Mouse (Mus musculus): ENCODE measurements at regions not wholly inside any gene's neighbourhood (a gene's known extent, or its start where the extent isn't known, plus 50 kb on each side); places are given as distances from the start of the nearest gene placed in this dataset.

DNA sequence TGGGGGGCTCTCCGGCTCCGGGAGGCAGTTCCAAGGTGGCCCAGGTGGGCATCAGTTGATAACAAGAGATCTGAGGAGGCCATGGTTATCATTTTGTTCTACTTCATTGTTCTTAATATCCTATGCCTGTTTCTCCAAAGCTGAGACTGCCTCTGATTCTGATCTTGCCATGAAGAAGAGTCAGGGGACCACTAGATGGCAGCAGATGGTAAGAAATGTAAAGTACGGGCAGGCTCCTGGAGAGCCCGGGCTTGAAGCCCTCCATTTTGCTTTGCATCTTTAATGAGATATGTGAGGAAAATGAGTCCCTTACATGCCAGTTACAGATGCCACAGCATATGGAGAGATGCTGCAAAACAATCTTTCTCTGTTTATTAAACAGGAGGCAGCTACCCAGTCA, 194.1 kb downstream of the Dad1 start:
- H3K4me1 ChIP-seq (replicated peaks), result no peaks in the 10 kb centered on the region
- peaks cover 5% of the 10 kb centered on the region; the same call in 1 of the 2 replicates for H3K27me3 ChIP-seq
- no peaks in the 10 kb centered on the region for H3K9me3 ChIP-seq
- no peak overlapping the region for H3K9ac ChIP-seq (replicated peaks)
- no peak overlapping the region for H3K27ac ChIP-seq
- peak; percentile 61; the same call in 1 of the 2 replicates for ATAC-seq (ENCODE audit: insufficient number of reproducible peaks, insufficient read depth, low FRiP score, low TSS enrichment, low read depth)
- H3K4me2 ChIP-seq, result no peak overlapping the region
- no peak overlapping the region for H3K4me3 ChIP-seq (replicated peaks)
- H3K36me3 ChIP-seq, result no peaks in the 10 kb centered on the region
- WGBS, result 25% methylated on average over 4 of the region's 4 CpGs

DNA sequence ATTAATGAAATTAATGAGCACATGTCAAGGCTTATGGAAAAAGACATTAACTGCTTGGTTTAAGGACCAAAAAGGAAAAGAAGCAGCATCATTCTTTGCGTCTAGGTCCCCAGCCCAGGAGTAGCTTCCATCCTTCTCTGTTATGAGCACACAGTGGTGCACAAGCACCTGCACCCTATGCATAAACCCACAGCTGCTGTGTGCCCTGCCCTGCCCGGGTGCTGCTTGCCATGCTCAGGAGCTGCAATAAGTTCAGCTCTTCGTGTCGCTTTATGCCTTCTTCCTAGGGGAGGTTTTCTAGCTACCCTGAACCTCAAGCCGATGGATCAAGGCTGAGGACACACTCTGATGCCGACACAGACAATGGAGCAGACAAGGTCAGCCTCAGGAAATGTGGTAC, 194.8 kb downstream of the Dad1 start:
- H3K4me2 ChIP-seq, result no peak overlapping the region

DNA sequence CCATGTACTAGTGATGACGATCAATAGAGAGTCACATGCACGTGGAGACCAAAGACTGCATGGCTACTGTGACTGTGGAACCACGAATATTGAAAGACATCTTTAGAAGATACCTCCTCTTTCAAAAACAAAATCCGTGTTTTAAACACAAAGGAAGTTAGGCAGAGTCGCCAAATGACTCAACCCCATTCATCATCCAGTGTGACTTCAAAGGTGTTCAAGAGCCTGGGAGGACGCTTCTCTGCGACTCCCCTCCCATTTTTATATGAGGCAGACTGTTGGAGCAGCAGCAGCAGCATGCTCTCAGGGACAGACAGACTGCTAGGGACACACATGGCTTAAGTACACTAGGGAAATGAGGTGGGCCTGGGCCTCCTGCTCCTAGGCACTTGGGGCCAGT, 197.2 kb downstream of the Dad1 start:
- no peak overlapping the region for H3K4me3 ChIP-seq (replicated peaks)
- WGBS, result 59% methylated on average over 7 of the region's 7 CpGs
- no peak overlapping the region for H3K4me2 ChIP-seq

More for the DNA sequence above, 194.8 kb downstream of the Dad1 start:
- H3K4me1 ChIP-seq (replicated peaks), result no peaks in the 10 kb centered on the region
- no peaks in the 10 kb centered on the region for H3K9me3 ChIP-seq
- no peak for ATAC-seq (ENCODE audit: insufficient number of reproducible peaks, insufficient read depth, low FRiP score, low TSS enrichment, low read depth)
- no peak overlapping the region for H3K4me3 ChIP-seq (replicated peaks)
- H3K9ac ChIP-seq (replicated peaks), result no peak overlapping the region
- H3K36me3 ChIP-seq, result no peaks in the 10 kb centered on the region
- H3K27me3 ChIP-seq, result peaks cover 5% of the 10 kb centered on the region; the same call in 1 of the 2 replicates
- 84% methylated on average over 6 of the region's 6 CpGs for WGBS
- no peak overlapping the region for H3K27ac ChIP-seq

DNA sequence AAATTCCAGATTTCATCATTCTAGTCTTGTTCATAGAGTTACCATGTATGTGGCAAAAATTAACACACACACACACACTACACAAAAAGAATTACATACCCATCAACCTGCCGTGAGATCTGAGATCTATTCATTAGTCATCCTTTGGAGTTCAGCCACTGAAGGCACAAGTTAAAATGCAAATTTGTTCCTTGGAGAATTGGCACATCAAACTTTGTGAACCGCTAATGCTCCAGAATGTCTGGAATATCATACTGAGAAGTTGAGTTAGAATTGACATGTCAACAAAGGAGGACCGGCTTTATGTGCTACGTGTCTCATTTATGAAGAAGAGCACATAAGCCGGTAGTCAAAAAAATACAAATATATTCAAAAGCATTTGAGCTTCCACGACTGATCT, 198.5 kb downstream of the Dad1 start:
- H3K4me3 ChIP-seq (replicated peaks), result no peak overlapping the region
- H3K27me3 ChIP-seq, result no peaks in the 10 kb centered on the region
- ATAC-seq (ENCODE audit: insufficient number of reproducible peaks, insufficient read depth, low FRiP score, low TSS enrichment, low read depth), result no peak
- H3K9ac ChIP-seq (replicated peaks), result no peak overlapping the region
- no peaks in the 10 kb centered on the region for H3K9me3 ChIP-seq
- no peaks in the 10 kb centered on the region for H3K36me3 ChIP-seq
- WGBS, result 90% methylated on average over 6 of the region's 6 CpGs
- H3K4me2 ChIP-seq, result no peak overlapping the region
- H3K27ac ChIP-seq, result no peak overlapping the region
- no peaks in the 10 kb centered on the region for H3K4me1 ChIP-seq (replicated peaks)

More for the DNA sequence above, 197.2 kb downstream of the Dad1 start:
- no peaks in the 10 kb centered on the region for H3K9me3 ChIP-seq
- no peak for ATAC-seq (ENCODE audit: insufficient number of reproducible peaks, insufficient read depth, low FRiP score, low TSS enrichment, low read depth)
- H3K27ac ChIP-seq, result no peak overlapping the region
- no peaks in the 10 kb centered on the region for H3K27me3 ChIP-seq
- H3K9ac ChIP-seq (replicated peaks), result no peak overlapping the region
- H3K36me3 ChIP-seq, result no peaks in the 10 kb centered on the region
- no peaks in the 10 kb centered on the region for H3K4me1 ChIP-seq (replicated peaks)

DNA sequence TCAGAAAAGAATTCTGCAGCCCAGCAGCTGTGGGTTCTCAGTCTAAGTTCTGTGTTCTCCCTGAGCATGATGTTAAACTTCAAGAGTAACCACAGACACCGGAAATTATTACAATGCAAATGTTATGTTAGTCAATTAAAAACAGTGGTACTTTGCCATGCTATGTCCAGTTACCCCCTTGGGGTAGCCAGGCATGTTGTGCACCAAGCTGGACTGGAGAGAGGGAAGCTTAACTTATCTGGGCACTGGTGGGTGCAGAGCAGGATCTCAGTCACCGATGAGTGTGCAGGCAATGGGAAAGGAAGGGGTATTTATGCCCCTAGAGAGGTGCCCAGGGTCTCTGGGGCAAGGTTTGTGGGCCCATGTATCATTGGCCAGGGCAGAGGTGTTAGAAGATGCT, 211.6 kb downstream of the Dad1 start:
- no peaks in the 10 kb centered on the region for H3K36me3 ChIP-seq
- 88% methylated on average over 2 of the region's 2 CpGs for WGBS
- H3K27me3 ChIP-seq, result no peaks in the 10 kb centered on the region
- no peak overlapping the region for H3K4me3 ChIP-seq (replicated peaks)
- H3K27ac ChIP-seq, result no peak overlapping the region
- no peaks in the 10 kb centered on the region for H3K9me3 ChIP-seq
- no peak overlapping the region for H3K9ac ChIP-seq (replicated peaks)
- H3K4me1 ChIP-seq (replicated peaks), result no peaks in the 10 kb centered on the region
- ATAC-seq (ENCODE audit: insufficient number of reproducible peaks, insufficient read depth, low FRiP score, low TSS enrichment, low read depth), result no peak
- no peak overlapping the region for H3K4me2 ChIP-seq

DNA sequence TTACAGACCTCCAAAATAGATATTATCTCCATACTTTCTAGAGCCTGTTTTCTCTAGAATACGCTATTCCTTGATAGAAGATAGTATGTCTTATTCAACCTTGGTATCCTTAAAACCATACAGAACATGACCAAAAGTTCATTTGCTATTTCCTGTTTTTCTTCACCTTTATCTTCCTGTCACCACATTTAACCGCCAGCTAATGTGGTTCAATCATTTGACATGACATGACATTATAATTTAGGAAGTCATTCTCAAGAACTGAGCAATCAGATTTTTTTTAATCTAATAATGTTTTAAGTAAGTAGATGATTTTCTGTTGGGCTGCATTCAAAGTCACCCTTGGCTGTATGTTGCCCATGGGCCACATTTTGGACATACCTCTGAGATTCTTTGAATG, 213.3 kb downstream of the Dad1 start:
- ATAC-seq (ENCODE audit: insufficient number of reproducible peaks, insufficient read depth, low FRiP score, low TSS enrichment, low read depth), result no peak
- whole genome bisulfite sequencing, result 85% methylated on average over 2 of the region's 2 CpGs
- no peak overlapping the region for H3K9ac ChIP-seq (replicated peaks)

DNA sequence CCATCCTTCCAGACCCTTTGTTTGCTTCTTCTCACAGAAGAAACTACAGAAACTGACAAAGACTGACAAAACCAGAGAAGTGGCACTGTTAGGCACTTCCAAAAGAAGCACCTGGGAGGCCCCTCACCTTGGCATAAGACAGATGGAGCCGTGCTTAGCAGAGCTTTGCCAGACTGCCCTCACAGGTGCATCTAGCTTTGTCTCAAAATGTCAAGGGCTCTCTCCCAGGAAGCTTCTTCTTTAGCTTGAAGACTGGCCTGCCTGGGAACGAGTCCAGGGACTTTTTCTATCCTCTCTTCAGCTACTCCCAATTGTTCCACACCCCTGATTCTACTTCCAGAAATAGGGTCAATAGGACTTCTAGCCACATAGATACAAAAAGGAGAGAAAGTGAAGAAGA, 219.4 kb downstream of the Dad1 start:
- H3K4me1 ChIP-seq (replicated peaks), result no peaks in the 10 kb centered on the region
- no peaks in the 10 kb centered on the region for H3K27me3 ChIP-seq
- no peak overlapping the region for H3K27ac ChIP-seq
- H3K4me3 ChIP-seq (replicated peaks), result no peak overlapping the region
- no peaks in the 10 kb centered on the region for H3K36me3 ChIP-seq
- no peak overlapping the region for H3K9ac ChIP-seq (replicated peaks)
- no peak for ATAC-seq (ENCODE audit: insufficient number of reproducible peaks, insufficient read depth, low FRiP score, low TSS enrichment, low read depth)
- WGBS, result 77% methylated on average over 2 of the region's 2 CpGs
- H3K9me3 ChIP-seq, result no peaks in the 10 kb centered on the region
- no peak overlapping the region for H3K4me2 ChIP-seq

More for the DNA sequence above, 213.3 kb downstream of the Dad1 start:
- Histone ChIP-seq H3K27ac (no peak overlapping the region), H3K36me3 (no peaks in the 10 kb centered on the region), H3K4me2 (no peak overlapping the region), H3K4me3 (replicated peaks) (no peak overlapping the region), H3K9me3 (no peaks in the 10 kb centered on the region), H3K4me1 (replicated peaks) (no peaks in the 10 kb centered on the region), H3K27me3 (no peaks in the 10 kb centered on the region)

DNA sequence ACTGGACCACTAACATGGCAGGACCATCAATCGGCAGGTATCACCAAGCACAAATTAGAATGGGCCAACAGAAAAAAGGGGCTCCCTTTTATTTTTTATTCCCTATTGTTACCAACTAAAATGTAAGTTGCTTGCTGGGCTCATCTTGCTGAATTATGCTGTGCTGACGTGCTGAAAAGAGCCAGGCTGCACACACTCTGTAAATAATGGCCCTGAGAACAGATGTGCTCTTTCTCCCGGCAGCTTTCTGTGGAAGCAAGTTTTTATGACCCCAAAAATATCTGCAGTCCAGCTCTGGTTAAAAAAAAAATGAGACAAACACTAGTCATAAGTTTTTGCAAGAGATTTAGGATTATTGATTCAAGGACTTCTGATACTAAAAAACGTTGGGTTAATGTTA, 230.4 kb downstream of the Dad1 start:
- peaks cover 10% of the 10 kb centered on the region; the same call in 1 of the 2 replicates for H3K4me1 ChIP-seq (replicated peaks)
- H3K36me3 ChIP-seq, result no peaks in the 10 kb centered on the region
- ATAC-seq (ENCODE audit: insufficient number of reproducible peaks, insufficient read depth, low FRiP score, low TSS enrichment, low read depth), result no peak
- 40% methylated on average over 4 of the region's 4 CpGs for WGBS
- H3K27me3 ChIP-seq, result no peaks in the 10 kb centered on the region
- no peak overlapping the region for H3K9ac ChIP-seq (replicated peaks)
- no peaks in the 10 kb centered on the region for H3K9me3 ChIP-seq
- no peak overlapping the region for H3K4me2 ChIP-seq
- H3K4me3 ChIP-seq (replicated peaks), result no peak overlapping the region
- no peak overlapping the region for H3K27ac ChIP-seq

DNA sequence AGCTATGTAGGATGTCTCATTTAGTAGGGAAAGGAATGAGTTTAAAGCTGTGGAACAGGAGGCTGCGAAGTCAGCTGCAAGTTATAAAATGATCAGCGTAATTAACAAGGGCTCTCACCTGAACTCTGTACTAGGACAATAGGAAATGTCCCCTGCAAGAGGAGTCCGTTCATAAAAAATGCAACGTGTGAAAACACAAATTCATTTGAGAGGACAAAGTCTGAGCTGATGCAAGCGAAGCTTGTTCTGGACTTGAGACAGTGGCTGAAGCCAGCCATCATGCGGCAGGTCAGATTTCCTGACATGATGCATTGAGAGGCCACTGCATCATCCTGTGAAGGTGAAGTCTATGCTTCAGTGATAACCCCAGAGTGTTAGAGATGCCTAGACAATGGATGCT, 232.5 kb downstream of the Dad1 start:
- H3K4me2 ChIP-seq, result no peak overlapping the region
- WGBS, result 85% methylated on average over 6 of the region's 6 CpGs
- no peaks in the 10 kb centered on the region for H3K36me3 ChIP-seq
- H3K4me1 ChIP-seq (replicated peaks), result peaks cover 10% of the 10 kb centered on the region; the same call in 1 of the 2 replicates
- no peaks in the 10 kb centered on the region for H3K27me3 ChIP-seq
- H3K4me3 ChIP-seq (replicated peaks), result no peak overlapping the region
- H3K9ac ChIP-seq (replicated peaks), result no peak overlapping the region
- no peak for ATAC-seq (ENCODE audit: insufficient number of reproducible peaks, insufficient read depth, low FRiP score, low TSS enrichment, low read depth)
- no peak overlapping the region for H3K27ac ChIP-seq
- no peaks in the 10 kb centered on the region for H3K9me3 ChIP-seq

DNA sequence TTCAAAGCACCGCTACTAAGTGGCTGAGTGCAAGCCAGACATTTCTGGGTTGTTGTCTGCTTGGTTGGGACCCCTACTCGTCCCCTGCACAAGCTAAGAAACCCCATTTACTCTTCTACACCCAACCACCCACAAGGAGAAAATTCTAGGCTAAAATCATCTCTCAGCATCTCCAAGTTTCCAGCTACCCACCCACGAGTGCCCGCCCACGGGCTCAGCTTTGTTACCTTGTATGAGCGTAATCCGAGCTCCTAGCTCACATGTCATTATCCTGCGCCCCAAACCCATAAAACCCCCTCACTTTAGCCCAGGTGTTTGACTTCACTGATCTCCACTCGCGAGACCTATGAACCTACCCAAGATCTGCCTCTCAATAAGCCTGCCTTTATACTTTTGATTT, 239.3 kb downstream of the Dad1 start:
- H3K9ac ChIP-seq (replicated peaks), result no peak overlapping the region
- no peak overlapping the region for H3K27ac ChIP-seq
- no peaks in the 10 kb centered on the region for H3K36me3 ChIP-seq
- 47% methylated on average over 10 of the region's 10 CpGs for WGBS
- H3K4me3 ChIP-seq (replicated peaks), result no peak overlapping the region
- no peaks in the 10 kb centered on the region for H3K27me3 ChIP-seq
- peaks cover 8% of the 10 kb centered on the region for H3K4me1 ChIP-seq (replicated peaks)
- ATAC-seq (ENCODE audit: insufficient number of reproducible peaks, insufficient read depth, low FRiP score, low TSS enrichment, low read depth), result no peak
- no peaks in the 10 kb centered on the region for H3K9me3 ChIP-seq
- no peak overlapping the region for H3K4me2 ChIP-seq

DNA sequence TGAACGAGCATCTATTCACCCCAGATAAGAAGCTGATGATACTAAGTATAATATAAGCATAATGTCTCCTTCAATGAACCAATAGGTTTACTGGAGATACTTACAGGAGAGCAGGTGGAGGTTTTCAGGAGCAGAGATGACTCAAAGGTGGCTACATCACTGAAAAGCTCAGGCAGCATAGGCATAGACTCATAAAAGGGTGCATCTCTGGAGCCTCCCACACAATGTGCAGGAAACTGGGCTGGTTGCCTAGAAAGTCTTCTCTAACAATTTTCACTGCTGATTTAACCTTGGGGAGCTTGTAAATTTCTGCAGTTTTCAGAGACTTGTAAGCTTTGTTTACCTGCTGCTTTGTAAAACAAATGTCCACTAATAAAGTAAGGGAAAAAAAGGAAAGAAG, 251.8 kb downstream of the Dad1 start:
- Histone ChIP-seq H3K27me3 (no peaks in the 10 kb centered on the region), H3K27ac (no peak overlapping the region), H3K9ac (replicated peaks) (no peak overlapping the region), H3K4me2 (no peak overlapping the region), H3K9me3 (no peaks in the 10 kb centered on the region), H3K36me3 (no peaks in the 10 kb centered on the region), H3K4me3 (replicated peaks) (no peak overlapping the region), H3K4me1 (replicated peaks) (no peaks in the 10 kb centered on the region)
- WGBS, result 93% methylated on average over 1 of the region's 1 CpGs
- no peak for ATAC-seq (ENCODE audit: insufficient number of reproducible peaks, insufficient read depth, low FRiP score, low TSS enrichment, low read depth)

DNA sequence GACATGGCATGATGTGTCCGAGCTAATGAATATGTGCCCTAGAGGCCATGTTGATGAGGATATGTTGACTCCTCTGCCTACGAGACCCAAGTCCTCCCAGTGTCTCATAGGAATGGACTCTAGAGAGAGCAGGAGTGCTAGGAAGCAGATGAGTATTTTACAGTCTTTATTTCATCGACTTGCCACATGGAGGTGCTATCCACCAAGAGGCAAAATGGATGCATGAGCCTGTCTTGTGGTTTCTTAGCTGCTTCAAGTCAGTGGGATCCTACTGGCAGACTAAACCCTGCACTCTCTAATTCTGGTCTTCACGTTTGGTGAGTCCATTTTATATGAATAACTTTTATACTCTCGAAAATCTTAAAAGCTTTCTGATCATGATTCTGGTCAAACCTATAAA, 253.4 kb downstream of the Dad1 start:
- Histone ChIP-seq H3K27ac (no peak overlapping the region), H3K36me3 (no peaks in the 10 kb centered on the region), H3K4me3 (replicated peaks) (no peak overlapping the region), H3K27me3 (no peaks in the 10 kb centered on the region), H3K4me2 (no peak overlapping the region), H3K9ac (replicated peaks) (no peak overlapping the region), H3K4me1 (replicated peaks) (peaks cover 2% of the 10 kb centered on the region; the same call in 1 of the 2 replicates), H3K9me3 (no peaks in the 10 kb centered on the region)
- no peak for ATAC-seq (ENCODE audit: insufficient number of reproducible peaks, insufficient read depth, low FRiP score, low TSS enrichment, low read depth)
- 81% methylated on average over 5 of the region's 5 CpGs for WGBS
